Mouse (Mus musculus): ENCODE results near the gene Srsf7. TPM values are rescaled to one million over a fixed set of nuclear protein-coding genes. Genes with fewer than 3 reads are reported as not detected.
"Not testable (repeated sequence)": the region's sequence is repeated elsewhere in the genome, so short reads cannot be mapped to it uniquely, and the experiment has no call there.

The Srsf7 gene
- total RNA-seq (2021): 100 to 1,000 TPM; 120 to 125 TPM
- long read RNA-seq, experiment 1, transcript Srsf7-201 (8 exons, 2,288 nt): major isoform, 42 of 167 reads
- long read RNA-seq, experiment 1, transcript Srsf7-207 (7 exons, 1,921 nt): minor isoform, 7 of 167 reads
- long read RNA-seq, experiment 1, transcript Srsf7-208 (8 exons, 1,040 nt): minor isoform, 17 of 167 reads
- long read RNA-seq, experiment 1, partial matches to known transcripts: 7 of 167 reads
- long read RNA-seq, experiment 1, other reads (novel, unspliced or antisense): 91 of 167 reads
- long read RNA-seq, experiment 2, transcript Srsf7-207 (7 exons, 1,921 nt): minor isoform, 8 of 94 reads
- long read RNA-seq, experiment 2, transcript Srsf7-208 (8 exons, 1,040 nt): minor isoform, 15 of 94 reads
- long read RNA-seq, experiment 2, transcript Srsf7-201 (8 exons, 2,288 nt): major isoform, 26 of 94 reads
- long read RNA-seq, experiment 2, partial matches to known transcripts: 5 of 94 reads
- long read RNA-seq, experiment 2, other reads (novel, unspliced or antisense): 39 of 94 reads

DNA sequence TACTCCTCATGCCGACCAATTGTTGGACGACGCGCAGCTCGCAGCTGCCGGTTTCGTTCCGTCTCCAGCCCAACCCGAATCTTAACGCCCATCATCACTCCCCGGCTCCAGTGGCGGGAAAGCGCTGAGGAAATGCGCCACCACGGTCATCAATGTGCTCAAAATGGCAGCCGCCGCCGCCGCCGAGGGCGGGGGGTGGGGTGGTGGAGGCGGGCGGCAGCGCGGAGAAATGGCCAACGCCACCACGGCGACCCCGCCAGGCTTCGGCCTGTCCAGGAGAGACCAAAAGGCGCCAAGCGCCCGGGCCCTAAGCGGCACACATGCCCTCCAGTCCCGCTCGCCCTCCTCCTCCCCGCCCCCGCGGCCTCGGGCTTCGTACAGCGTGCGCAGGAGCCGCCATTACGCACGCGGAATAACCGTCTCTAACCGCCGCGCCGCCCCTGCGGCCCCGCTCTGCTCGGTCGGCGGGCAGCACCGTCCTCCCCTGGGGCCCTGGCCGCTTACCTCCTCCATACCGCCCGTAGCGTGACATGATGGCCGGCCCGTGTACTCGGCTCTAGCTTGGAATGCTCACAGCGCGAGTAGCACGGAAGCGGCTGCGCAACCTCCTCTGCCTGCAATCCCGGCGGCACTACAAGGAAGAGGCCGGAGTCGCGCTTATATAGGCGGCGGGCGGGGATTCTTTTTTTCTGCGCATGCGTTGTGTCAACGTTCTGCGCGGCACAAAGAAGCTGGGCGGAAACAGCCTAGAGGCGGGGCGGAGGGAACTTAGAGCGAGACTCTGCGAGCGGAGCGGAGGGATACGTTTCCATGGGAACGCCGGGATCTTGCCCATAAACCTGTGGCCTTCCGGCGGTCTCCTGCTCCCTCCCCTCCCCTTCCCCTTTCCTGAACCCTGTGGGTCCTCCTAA is at the start of gene Srsf7, which contains the start of gene Ttc39d:
TSS of gene Srsf7 (minus strand) at position 637 of the 911 bp plus-strand sequence.
TSS of gene Ttc39d (plus strand) at position 790 of the 911 bp plus-strand sequence.
- peak; percentile 97 for DNase-seq (ENCODE audit: low spot score in 2 of 2)

- DNase-seq (ENCODE audit: low spot score in 2 of 2): no peak
These were observed 48.1 kb upstream of the Srsf7 start for GRCm38 (mm10) chr17:80255208-80255607.

- no peak for DNase-seq (ENCODE audit: low spot score in 2 of 2)
These were observed 47.3 kb upstream of the Srsf7 start for GRCm38 (mm10) chr17:80254421-80254820.

DNA sequence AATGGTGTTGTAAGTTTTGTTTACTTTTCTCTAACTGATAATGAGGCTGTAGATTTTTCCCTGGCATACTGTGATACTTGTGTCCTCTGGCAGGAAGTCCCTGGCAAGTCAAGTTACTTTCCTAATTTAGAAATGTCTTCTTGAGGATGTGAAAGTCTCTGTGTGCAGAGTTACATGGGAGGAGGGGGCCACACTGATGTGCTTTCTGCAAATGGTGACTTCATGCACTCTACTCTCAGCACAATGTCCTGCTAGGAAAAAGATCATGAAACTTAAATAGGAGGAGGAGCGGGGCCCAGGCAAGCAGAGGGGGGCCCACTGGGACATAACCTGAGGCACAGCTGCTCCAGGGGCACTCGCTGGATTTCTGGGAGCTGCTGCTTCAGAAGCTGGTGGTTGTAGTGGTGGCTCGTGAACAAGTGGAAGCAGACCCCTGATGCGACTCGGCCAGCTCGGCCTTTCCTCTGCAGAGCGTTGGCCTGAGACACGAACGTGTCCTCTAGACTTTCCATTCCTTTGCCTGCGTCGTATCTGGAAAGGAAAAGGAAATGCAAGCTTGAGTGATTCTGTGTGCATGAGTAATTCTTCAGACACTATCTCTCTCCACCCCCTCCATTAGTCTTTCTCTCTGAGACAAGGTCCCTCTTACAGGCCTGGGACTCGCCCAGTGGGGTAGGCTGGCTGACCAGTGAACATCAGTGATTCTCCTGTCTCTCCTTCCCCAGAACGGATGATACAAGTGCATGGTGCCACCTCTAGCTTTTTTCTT is 45.8 kb upstream of the Srsf7 start:
- DNase-seq (ENCODE audit: low spot score in 2 of 2): no peak

- DNase-seq (ENCODE audit: low spot score in 2 of 2): no peak
These were observed 36.0 kb upstream of the Srsf7 start for GRCm38 (mm10) chr17:80243116-80243515.

GRCm38 (mm10) chr17:80241594-80241993 is 34.5 kb upstream of the Srsf7 start:
- no peak for DNase-seq (ENCODE audit: low spot score in 2 of 2)

GRCm38 (mm10) chr17:80237475-80237874 is 30.4 kb upstream of the Srsf7 start:
- DNase-seq (ENCODE audit: low spot score in 2 of 2): no peak

- no peak for DNase-seq (ENCODE audit: low spot score in 2 of 2)
These were observed 29.7 kb upstream of the Srsf7 start for GRCm38 (mm10) chr17:80236805-80237204.

GRCm38 (mm10) chr17:80235477-80235876 is 28.4 kb upstream of the Srsf7 start:
- no peak for DNase-seq (ENCODE audit: low spot score in 2 of 2)

- no peak for DNase-seq (ENCODE audit: low spot score in 2 of 2)
These were observed 27.3 kb upstream of the Srsf7 start for GRCm38 (mm10) chr17:80234376-80234775.

- DNase-seq (ENCODE audit: low spot score in 2 of 2): no peak
These were observed 26.7 kb upstream of the Srsf7 start for GRCm38 (mm10) chr17:80233844-80234243.

DNA sequence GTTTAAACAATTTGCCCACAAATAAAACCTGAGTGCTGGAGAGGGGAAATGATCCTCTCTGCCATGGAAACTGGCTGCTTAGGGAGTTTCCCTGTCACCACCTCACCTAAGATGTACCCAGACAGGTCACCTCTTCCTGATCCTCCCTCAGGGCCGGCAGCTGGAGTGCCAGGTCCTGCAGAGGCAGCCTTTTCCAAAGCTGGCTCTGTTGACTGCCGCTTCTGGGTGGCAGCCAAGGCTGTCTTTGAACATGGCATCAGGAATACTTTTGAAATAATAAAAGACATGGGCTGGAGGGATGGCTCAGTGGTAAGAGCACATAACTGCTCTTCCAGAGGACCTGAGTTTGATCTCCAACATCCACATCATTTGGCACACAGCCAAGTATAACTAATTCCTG is 22.3 kb upstream of the Srsf7 start:
- DNase-seq (ENCODE audit: low spot score in 2 of 2): no peak

GRCm38 (mm10) chr17:80225142-80225541 is 18.0 kb upstream of the Srsf7 start:
- DNase-seq (ENCODE audit: low spot score in 2 of 2): not testable (repeated sequence)

DNA sequence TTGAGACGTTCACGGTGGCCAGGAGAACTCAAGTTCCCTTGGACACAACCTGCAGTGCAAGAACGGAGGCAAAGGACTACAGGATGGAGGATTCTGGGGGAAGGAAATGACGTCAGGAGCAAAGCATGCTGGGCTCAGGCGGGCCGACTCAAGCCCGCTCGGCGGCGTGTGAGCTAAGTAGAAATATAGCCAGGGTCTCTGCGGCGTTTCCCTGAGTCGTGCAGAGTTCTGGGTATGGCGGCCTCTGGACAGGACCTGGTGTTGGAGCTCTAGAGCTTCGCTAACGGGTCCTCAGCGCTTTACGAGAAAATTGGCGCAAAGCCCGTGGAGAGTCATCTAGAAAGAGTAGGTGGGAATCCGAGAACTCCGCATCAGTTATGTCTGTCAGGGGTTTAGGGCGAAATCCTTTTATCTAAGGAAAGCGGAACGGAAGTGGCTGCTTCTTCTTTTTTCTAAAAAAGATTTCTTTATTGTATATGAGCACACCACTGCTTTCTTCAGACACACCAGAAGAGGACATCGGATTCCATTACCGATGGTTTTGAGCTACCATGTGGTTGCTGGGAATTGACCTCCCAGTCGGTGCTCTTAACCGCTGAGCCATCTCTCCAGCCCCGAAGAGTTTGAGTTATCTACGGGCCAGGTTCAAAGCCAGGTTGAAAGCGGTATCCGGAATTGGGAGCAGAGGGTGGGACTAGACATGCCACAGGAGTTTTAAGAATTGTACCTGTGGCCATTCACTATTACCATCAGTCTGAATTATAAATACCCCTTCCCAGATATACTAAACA is 17.4 kb upstream of the Srsf7 start, which contains the start of gene Gemin6:
TSS of gene Gemin6 (plus strand) at position 116 of the 791 bp plus-strand sequence.
- DNase-seq (ENCODE audit: low spot score in 2 of 2): peak; percentile 87 to 91

DNA sequence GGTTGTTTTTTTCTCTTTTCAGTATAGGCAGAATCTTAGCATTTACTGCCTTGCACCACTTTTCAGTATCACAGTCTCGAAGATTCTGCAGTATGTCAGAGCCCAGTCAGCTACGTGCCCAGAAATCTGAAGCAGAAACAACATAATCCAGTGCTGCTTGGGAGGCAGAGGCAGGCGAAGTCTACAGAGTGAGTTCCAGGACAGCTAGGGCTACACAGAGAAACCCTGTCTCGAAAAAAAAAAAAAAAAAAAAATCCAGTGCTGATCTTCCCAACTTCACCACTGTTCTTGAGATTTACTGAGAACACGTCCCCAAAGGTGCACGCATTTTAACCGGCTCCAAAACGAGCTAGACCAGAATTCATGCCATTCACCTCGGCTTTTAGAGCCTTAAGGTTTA is 16.7 kb upstream of the Srsf7 start:
- no peak for DNase-seq (ENCODE audit: low spot score in 2 of 2)

- DNase-seq (ENCODE audit: low spot score in 2 of 2): no peak
These were observed 15.0 kb upstream of the Srsf7 start for GRCm38 (mm10) chr17:80221890-80222628.

DNA sequence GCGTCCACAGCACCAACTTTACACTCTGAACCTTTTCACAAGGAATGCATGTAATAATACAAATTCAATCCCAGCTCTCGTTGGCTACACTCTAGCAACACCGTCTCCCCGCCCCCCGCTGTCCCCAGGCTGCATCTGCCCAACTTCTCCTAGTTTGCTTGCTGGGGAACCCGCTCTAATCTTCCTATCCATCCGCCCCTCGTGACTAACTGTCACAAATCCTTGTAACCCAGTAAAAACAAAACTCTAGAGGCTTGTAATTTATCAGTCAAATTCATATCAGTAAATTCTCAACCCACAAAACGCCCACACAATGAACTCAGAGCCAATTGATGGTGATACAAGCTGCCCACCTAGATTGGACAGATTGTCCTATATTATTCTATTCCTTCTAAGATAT is 14.1 kb upstream of the Srsf7 start:
- no peak for DNase-seq (ENCODE audit: low spot score in 2 of 2)

- DNase-seq (ENCODE audit: low spot score in 2 of 2): no peak
These were observed 13.0 kb upstream of the Srsf7 start for GRCm38 (mm10) chr17:80220131-80220530.

- not testable (repeated sequence) for DNase-seq (ENCODE audit: low spot score in 2 of 2)
These were observed 6.9 kb upstream of the Srsf7 start for GRCm38 (mm10) chr17:80213998-80214397.

All from left cerebral cortex, adult 18-20 months (tissue).